Mouse (Mus musculus) limb, embryonic 12.5 days (tissue): ENCODE measurements around the gene Pacsin3. TPM values are rescaled to one million over a fixed set of nuclear protein-coding genes. Genes with fewer than 3 reads are reported as not detected.

Experiments used
- ATAC-seq: fragments of 200-750 bp; cut with Nextera tagmentation; 2 replicates; pipeline ENCODE4 v1.8.0; 2017; ENCODE audit warnings: low read depth, moderate TSS enrichment; ENCODE audit not compliant: insufficient number of reproducible peaks, insufficient read depth, low FRiP score, low TSS enrichment
- H3K27ac ChIP-seq: fragments of 300-500 bp; sonication (generic); 2 replicates; pipeline ENCODE4 v1.5.1; 2016; ENCODE audit warnings: mild to moderate bottlenecking, moderate library complexity
- H3K27me3 ChIP-seq: fragments of 300-500 bp; sonication (generic); 2 replicates; pipeline ENCODE4 v1.6.1; 2016; ENCODE audit warnings: mild to moderate bottlenecking, moderate library complexity
- H3K36me3 ChIP-seq: fragments of 300-500 bp; sonication (generic); 2 replicates; pipeline ENCODE4 v1.6.1; 2016; ENCODE audit warnings: mild to moderate bottlenecking, moderate library complexity
- H3K4me1 ChIP-seq: fragments of 300-500 bp; sonication (generic); replicated peaks from 2 replicates; pipeline ENCODE4 v1.6.1; 2016
- H3K4me2 ChIP-seq: fragments of 300-500 bp; sonication (generic); 2 replicates; pipeline ENCODE4 v1.6.1; 2016; ENCODE audit warnings: mild to moderate bottlenecking, moderate library complexity
- H3K4me3 ChIP-seq: fragments of 300-500 bp; sonication (generic); replicated peaks from 2 replicates; pipeline ENCODE4 v1.5.1; 2016; ENCODE audit warnings: mild to moderate bottlenecking
- H3K9ac ChIP-seq: fragments of 300-500 bp; sonication (generic); replicated peaks from 2 replicates; pipeline ENCODE4 v1.6.1; 2016; ENCODE audit warnings: mild to moderate bottlenecking, moderate library complexity
- H3K9me3 ChIP-seq: fragments of 300-500 bp; sonication (generic); 2 replicates; pipeline ENCODE4 v1.6.1; 2016; ENCODE audit warnings: mild to moderate bottlenecking, moderate library complexity
- WGBS: fragments of 180-500 bp; shearing (Covaris S2); methylation state at CpG from one replicate; pipeline ENCODE4 v1.1.7; 2016; 5-methylcytosine and 5-hydroxymethylcytosine counted together
- polyA plus RNA-seq: library from polyadenylated mRNA; unstranded; fragments of >200 nt; fragmentation: Nextera tagmentation; extraction: Ambion mirVana; gene quantifications from 2 replicates; pipeline ENCODE4 v1.2.1, GENCODE M21; 2016

Gene Pacsin3
- polyA plus RNA-seq, 1 experiment from 2014 or later: 44.8 TPM

- Histone ChIP-seq H3K4me3 (no peak overlapping the region), H3K27ac (no peak overlapping the region)
- no peak for ATAC-seq
Observed at GRCm38 (mm10) chr2:91285885-91286505, 30.2 kb downstream of the Pacsin3 start.

GRCm38 (mm10) chr2:91287563-91287962, 31.8 kb downstream of the Pacsin3 start:
- H3K4me2 ChIP-seq: no peak overlapping the region
- ATAC-seq: no peak
- H3K27ac ChIP-seq: no peak overlapping the region
- WGBS: 61% methylated on average over 6 of the region's 6 CpGs
- no peaks in the 10 kb centered on the region for H3K27me3 ChIP-seq
- no peaks in the 10 kb centered on the region for H3K9me3 ChIP-seq
- H3K9ac ChIP-seq: no peak overlapping the region
- H3K36me3 ChIP-seq: peaks cover 9% of the 10 kb centered on the region; the same call in 1 of the 2 replicates
- no peak overlapping the region for H3K4me3 ChIP-seq
- H3K4me1 ChIP-seq: peaks cover 26% of the 10 kb centered on the region

More at GRCm38 (mm10) chr2:91285885-91286505, 30.2 kb downstream of the Pacsin3 start:
- H3K27me3 ChIP-seq: no peaks in the 10 kb centered on the region
- peaks cover 31% of the 10 kb centered on the region for H3K4me1 ChIP-seq
- no peak overlapping the region for H3K4me2 ChIP-seq
- H3K9me3 ChIP-seq: no peaks in the 10 kb centered on the region
- WGBS: 15% methylated on average over 7 of the region's 7 CpGs
- no peak overlapping the region for H3K9ac ChIP-seq
- peaks cover 9% of the 10 kb centered on the region; the same call in 1 of the 2 replicates for H3K36me3 ChIP-seq

GRCm38 (mm10) chr2:91291197-91292007, 35.6 kb downstream of the Pacsin3 start:
- peaks cover 9% of the 10 kb centered on the region for H3K4me1 ChIP-seq
- H3K27me3 ChIP-seq: no peaks in the 10 kb centered on the region
- H3K27ac ChIP-seq: peak overlapping the region; percentile 42
- no peak for ATAC-seq
- 66% methylated on average over 12 of the region's 12 CpGs for WGBS
- no peaks in the 10 kb centered on the region for H3K9me3 ChIP-seq
- H3K36me3 ChIP-seq: peaks cover 9% of the 10 kb centered on the region; the same call in 1 of the 2 replicates
- H3K4me2 ChIP-seq: no peak overlapping the region
- no peak overlapping the region for H3K4me3 ChIP-seq
- H3K9ac ChIP-seq: no peak overlapping the region; the same call in 1 of the 2 replicates

GRCm38 (mm10) chr2:91294226-91294625, 38.5 kb downstream of the Pacsin3 start:
- no peaks in the 10 kb centered on the region for H3K9me3 ChIP-seq
- H3K4me1 ChIP-seq: peaks cover 14% of the 10 kb centered on the region
- no peak overlapping the region for H3K9ac ChIP-seq
- H3K27me3 ChIP-seq: no peaks in the 10 kb centered on the region
- H3K4me2 ChIP-seq: no peak overlapping the region
- H3K27ac ChIP-seq: no peak overlapping the region
- 92% methylated on average over 3 of the region's 3 CpGs for WGBS
- H3K36me3 ChIP-seq: no peaks in the 10 kb centered on the region
- H3K4me3 ChIP-seq: no peak overlapping the region
- ATAC-seq: no peak

GRCm38 (mm10) chr2:91295895-91296294, 40.1 kb downstream of the Pacsin3 start:
- peaks cover 18% of the 10 kb centered on the region for H3K4me1 ChIP-seq
- no peaks in the 10 kb centered on the region for H3K27me3 ChIP-seq
- WGBS: 88% methylated on average over 5 of the region's 5 CpGs
- H3K9ac ChIP-seq: no peak overlapping the region
- ATAC-seq: no peak
- H3K4me3 ChIP-seq: no peak overlapping the region
- no peak overlapping the region for H3K4me2 ChIP-seq
- H3K36me3 ChIP-seq: no peaks in the 10 kb centered on the region
- H3K9me3 ChIP-seq: no peaks in the 10 kb centered on the region
- H3K27ac ChIP-seq: no peak overlapping the region

- Histone ChIP-seq H3K27ac (peak overlapping the region; percentile 56), H3K9me3 (no peaks in the 10 kb centered on the region), H3K4me1 (peaks cover 9% of the 10 kb centered on the region; the same call in 1 of the 2 replicates), H3K27me3 (no peaks in the 10 kb centered on the region), H3K4me2 (no peak overlapping the region), H3K9ac (no peak overlapping the region), H3K4me3 (no peak overlapping the region), H3K36me3 (peaks cover 5% of the 10 kb centered on the region; the same call in 1 of the 2 replicates)
- WGBS: 37% methylated on average over 3 of the region's 3 CpGs
- ATAC-seq: 0 out of 2 replicates have a peak, but pooled peaks have one; percentile 33
Observed at GRCm38 (mm10) chr2:91299156-91299555, 43.4 kb downstream of the Pacsin3 start.

GRCm38 (mm10) chr2:91300784-91301183, 45.0 kb downstream of the Pacsin3 start:
- H3K36me3 ChIP-seq: peaks cover 10% of the 10 kb centered on the region; the same call in 1 of the 2 replicates
- no peak overlapping the region for H3K4me3 ChIP-seq
- no peaks in the 10 kb centered on the region for H3K9me3 ChIP-seq
- H3K4me2 ChIP-seq: no peak overlapping the region
- H3K27ac ChIP-seq: no peak overlapping the region
- WGBS: 88% methylated on average over 2 of the region's 2 CpGs
- no peak for ATAC-seq
- peaks cover 9% of the 10 kb centered on the region; the same call in 1 of the 2 replicates for H3K4me1 ChIP-seq
- H3K9ac ChIP-seq: no peak overlapping the region
- no peaks in the 10 kb centered on the region for H3K27me3 ChIP-seq

GRCm38 (mm10) chr2:91301836-91302235, 46.1 kb downstream of the Pacsin3 start:
- Histone ChIP-seq H3K9me3 (no peaks in the 10 kb centered on the region), H3K27ac (no peak overlapping the region), H3K36me3 (peaks cover 10% of the 10 kb centered on the region; the same call in 1 of the 2 replicates), H3K9ac (no peak overlapping the region), H3K4me1 (peaks cover 9% of the 10 kb centered on the region; the same call in 1 of the 2 replicates), H3K4me3 (no peak overlapping the region), H3K27me3 (no peaks in the 10 kb centered on the region), H3K4me2 (no peak overlapping the region)
- 82% methylated on average over 2 of the region's 2 CpGs for WGBS
- ATAC-seq: no peak

GRCm38 (mm10) chr2:91302845-91303244, 47.1 kb downstream of the Pacsin3 start:
- Histone ChIP-seq H3K27ac (no peak overlapping the region), H3K27me3 (no peaks in the 10 kb centered on the region), H3K4me1 (peaks cover 9% of the 10 kb centered on the region; the same call in 1 of the 2 replicates), H3K36me3 (peaks cover 10% of the 10 kb centered on the region; the same call in 1 of the 2 replicates), H3K4me3 (no peak overlapping the region), H3K9me3 (no peaks in the 10 kb centered on the region), H3K4me2 (no peak overlapping the region), H3K9ac (no peak overlapping the region)
- 71% methylated on average over 3 of the region's 3 CpGs for WGBS
- no peak for ATAC-seq

- no peaks in the 10 kb centered on the region for H3K27me3 ChIP-seq
- H3K9ac ChIP-seq: no peak overlapping the region
- no peak overlapping the region for H3K27ac ChIP-seq
- H3K4me3 ChIP-seq: no peak overlapping the region
- ATAC-seq: no peak
- H3K36me3 ChIP-seq: peaks cover 10% of the 10 kb centered on the region; the same call in 1 of the 2 replicates
- H3K4me1 ChIP-seq: peaks cover 10% of the 10 kb centered on the region; the same call in 1 of the 2 replicates
- 93% methylated on average over 9 of the region's 9 CpGs for WGBS
- H3K4me2 ChIP-seq: no peak overlapping the region
- H3K9me3 ChIP-seq: no peaks in the 10 kb centered on the region
Observed at GRCm38 (mm10) chr2:91305926-91306325, 50.2 kb downstream of the Pacsin3 start.

GRCm38 (mm10) chr2:91306589-91306988, 50.8 kb downstream of the Pacsin3 start:
- H3K4me3 ChIP-seq: no peak overlapping the region
- H3K4me2 ChIP-seq: no peak overlapping the region
- peaks cover 10% of the 10 kb centered on the region; the same call in 1 of the 2 replicates for H3K4me1 ChIP-seq
- no peaks in the 10 kb centered on the region for H3K27me3 ChIP-seq
- no peaks in the 10 kb centered on the region for H3K9me3 ChIP-seq
- no peak overlapping the region for H3K27ac ChIP-seq
- peaks cover 10% of the 10 kb centered on the region; the same call in 1 of the 2 replicates for H3K36me3 ChIP-seq
- no peak overlapping the region for H3K9ac ChIP-seq
- no peak for ATAC-seq
